Mouse (Mus musculus) embryonic stem cell, embryonic (primary cell): ENCODE measurements around the gene Tdpoz2.
"Not testable (repeated sequence)": the region's sequence is repeated elsewhere in the genome, so short reads cannot be mapped to it uniquely, and the experiment has no call there.

Source experiments
- CTCF ChIA-PET, 4 experiments: fragments of 300-600 bp in 2 of 4; fragments of 350-600 bp in 2 of 4; sonication (Branson Sonifier 250); formaldehyde crosslinking; loops; one replicate each; lab custom pipeline; 2022; ENCODE audit warnings: inconsistent platforms in 2 of 4; lab: Charles Lee
- POLR2A ChIA-PET, 4 experiments: fragments of 300-600 bp in 2 of 4; fragments of 350-600 bp in 2 of 4; sonication (Branson Sonifier 250); formaldehyde crosslinking; loops; one replicate each; lab custom pipeline; 2022; ENCODE audit warnings: antibody characterized with exemption in 4 of 4, inconsistent platforms in 1 of 4; lab: Charles Lee

Gene Tdpoz2

DNA sequence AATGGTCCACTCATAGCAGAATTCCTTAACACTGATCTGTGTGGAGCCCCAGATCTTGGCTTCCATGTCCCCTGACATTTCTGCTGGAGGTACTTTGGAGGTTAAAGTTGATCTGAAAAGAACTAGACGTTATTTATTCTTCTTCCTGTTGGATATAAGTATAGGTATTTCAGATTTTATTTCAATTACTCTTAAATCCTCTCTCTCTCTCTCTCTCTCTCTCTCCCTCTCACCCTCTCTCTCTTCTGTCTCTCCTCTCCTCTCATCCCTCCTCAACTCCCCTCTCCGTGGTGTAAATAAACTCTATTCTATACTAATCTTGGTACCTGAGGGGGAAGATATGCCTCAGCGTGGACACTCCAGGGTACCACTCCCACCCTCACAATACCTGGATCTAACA is at the start of gene Tdpoz2:
Gene Tdpoz2, minus strand, starts transcription at position 101 of the 400 bp plus-strand sequence.
- ChIA-PET CTCF (no interaction called here), POLR2A (no interaction called here)

GRCm38 (mm10) chr3:93692970-93693369 is 40.5 kb upstream of the Tdpoz2 start, which contains the start of gene Gm37596:
TSS of gene Gm37596 (minus strand) at chr3:93693070.
- POLR2A ChIA-PET, CTCF ChIA-PET: not testable (repeated sequence)

- CTCF ChIA-PET: not testable (repeated sequence)
Observed at GRCm38 (mm10) chr3:93676210-93676609, 23.7 kb upstream of the Tdpoz2 start, which contains the start of gene Tdpoz1. TSS of gene Tdpoz1 (minus strand) at chr3:93676310.

DNA sequence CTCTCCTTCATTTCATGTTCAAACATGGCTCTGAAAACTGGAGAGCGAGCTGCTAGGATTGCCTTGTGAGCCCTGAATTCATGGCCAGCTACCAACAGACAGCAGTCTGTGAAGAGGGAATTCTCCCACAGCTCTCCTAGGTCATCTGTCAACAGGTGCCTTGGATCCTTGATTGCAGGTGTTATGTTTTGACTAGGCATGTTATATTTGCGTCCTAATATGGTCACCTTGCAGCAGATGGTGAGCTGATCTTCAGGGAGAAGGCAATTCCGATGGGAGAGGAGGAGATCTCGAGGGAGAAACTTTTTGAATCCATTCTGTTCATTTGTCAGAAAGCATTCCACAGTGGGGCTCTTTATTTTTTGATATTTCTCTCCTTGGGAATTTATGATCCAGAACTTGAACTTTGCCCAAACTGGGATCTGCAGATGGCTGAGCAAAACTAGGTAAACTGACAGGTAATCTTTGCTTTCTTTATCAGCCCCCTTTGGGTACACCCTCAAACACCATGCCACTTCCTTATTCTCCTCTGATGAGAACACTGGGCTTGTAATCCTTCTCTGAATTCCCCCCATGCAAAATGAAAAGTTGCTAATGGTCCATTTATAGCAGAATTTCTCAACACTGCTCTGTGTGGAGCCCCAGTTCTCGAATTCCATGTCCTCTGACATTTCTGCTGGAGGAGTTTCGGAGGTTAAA is 18.5 kb upstream of the Tdpoz2 start:
- CTCF ChIA-PET, POLR2A ChIA-PET: not testable (repeated sequence)

More at GRCm38 (mm10) chr3:93676210-93676609, 23.7 kb upstream of the Tdpoz2 start, which contains the start of gene Tdpoz1:
- POLR2A ChIA-PET: not testable (repeated sequence)

DNA sequence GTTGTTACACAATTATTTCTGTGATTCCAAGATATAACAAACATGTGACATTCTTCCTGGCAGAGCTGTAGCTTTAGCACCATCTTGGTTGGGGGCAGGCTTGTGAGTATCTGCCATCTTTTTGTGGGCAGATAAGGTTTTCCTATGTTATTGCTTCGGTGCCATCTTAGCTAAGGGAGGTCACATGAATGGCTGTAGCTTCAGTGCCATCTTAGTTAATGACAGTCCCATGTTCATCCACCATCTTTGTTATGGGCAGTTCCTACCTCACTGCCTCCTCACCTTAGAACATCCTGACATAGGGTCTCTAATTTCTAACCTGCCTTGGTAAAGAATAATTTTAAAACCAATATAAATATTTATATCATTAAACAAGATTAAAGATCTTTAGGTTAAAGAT is 1.8 kb upstream of the Tdpoz2 start:
- ChIA-PET CTCF (interaction anchor here in 1 of 4 experiments (1.4 kb wide), 1 partner anchor 107 kb away, joined by 3 read pairs; no protein-coding TSS in a partner anchor), POLR2A (interaction anchor here in 2 of 4 experiments (0.6 to 1.0 kb wide), 2 partner anchors 9 to 102 kb away, joined by 3 read pairs; no protein-coding TSS in a partner anchor)

GRCm38 (mm10) chr3:93630917-93631714 is 21.4 kb downstream of the Tdpoz2 start:
- POLR2A ChIA-PET, CTCF ChIA-PET: not testable (repeated sequence)

GRCm38 (mm10) chr3:93608970-93609369 is 43.5 kb downstream of the Tdpoz2 start:
- ChIA-PET CTCF (interaction anchor here in 2 of 4 experiments (3.4 to 3.6 kb wide), 2 partner anchors 62 kb away, joined by 20 to 32 read pairs; no protein-coding TSS in a partner anchor), POLR2A (interaction anchor here in 1 of 4 experiments (2.1 kb wide), 1 partner anchor 11 kb away, joined by 7 read pairs; no protein-coding TSS in a partner anchor)

- ChIA-PET POLR2A (interaction anchor here in 1 of 4 experiments (1.7 kb wide), 1 partner anchor 46 kb away, joined by 5 read pairs; no protein-coding TSS in a partner anchor), CTCF (interaction anchor here in 2 of 4 experiments (0.6 to 1.8 kb wide), 2 partner anchors 8 to 55 kb away, joined by 3 to 6 read pairs; no protein-coding TSS in a partner anchor)
Observed at GRCm38 (mm10) chr3:93601903-93602302, 50.6 kb downstream of the Tdpoz2 start.
